Mouse (Mus musculus) limb, embryonic 15.5 days (tissue): ENCODE data around the gene Ralbp1. TPM values are rescaled to one million over a fixed set of nuclear protein-coding genes. Genes with fewer than 3 reads are reported as not detected.
A peak's percentile ranks its signal among the peaks of the same experiment; 100 is the strongest.

Experiments
- ATAC-seq: fragments of 200-750 bp; cut with Nextera tagmentation; 2 replicates; pipeline ENCODE4 v1.8.0; 2017; ENCODE audit warnings: low read depth, moderate TSS enrichment; ENCODE audit not compliant: insufficient number of reproducible peaks, low FRiP score, low TSS enrichment
- H3K27ac ChIP-seq: fragments of 300-500 bp; sonication (generic); 2 replicates; pipeline ENCODE4 v1.5.1; 2015; ENCODE audit warnings: moderate library complexity, mild to moderate bottlenecking, inconsistent platforms
- H3K27me3 ChIP-seq: fragments of 300-500 bp; sonication (generic); 2 replicates; pipeline ENCODE4 v1.6.1; 2015; ENCODE audit warnings: inconsistent platforms
- H3K36me3 ChIP-seq: fragments of 300-500 bp; sonication (generic); 2 replicates; pipeline ENCODE4 v1.6.1; 2015; ENCODE audit warnings: inconsistent platforms
- H3K4me1 ChIP-seq: fragments of 300-500 bp; sonication (generic); 2 replicates; pipeline ENCODE4 v1.6.1; 2015; ENCODE audit warnings: inconsistent platforms
- H3K4me2 ChIP-seq: fragments of 300-500 bp; sonication (generic); 2 replicates; pipeline ENCODE4 v1.6.1; 2015; ENCODE audit warnings: mild to moderate bottlenecking, inconsistent platforms
- H3K4me3 ChIP-seq: fragments of 300-500 bp; sonication (generic); 2 replicates; pipeline ENCODE4 v1.5.1; 2015; ENCODE audit warnings: mild to moderate bottlenecking, inconsistent platforms
- H3K9ac ChIP-seq: fragments of 300-500 bp; sonication (generic); 2 replicates; pipeline ENCODE4 v1.6.1; 2015; ENCODE audit warnings: inconsistent platforms
- H3K9me3 ChIP-seq: fragments of 300-500 bp; sonication (generic); 2 replicates; pipeline ENCODE4 v1.6.1; 2016; ENCODE audit warnings: inconsistent platforms
- WGBS: fragments of 180-500 bp; shearing (Covaris S2); methylation state at CpG from one replicate; pipeline ENCODE4 v1.1.7; 2015; 5-methylcytosine and 5-hydroxymethylcytosine counted together
- polyA plus RNA-seq: library from polyadenylated mRNA; unstranded; fragments of >200 nt; fragmentation: Nextera tagmentation; extraction: Ambion mirVana; gene quantifications from 2 replicates; pipeline ENCODE4 v1.2.1, GENCODE M21; 2015

Gene Ralbp1
- polyA plus RNA-seq, 1 experiment from 2014 or later = 182 TPM

- no peak for ATAC-seq
- H3K4me1 ChIP-seq = peaks cover 22% of the 10 kb centered on the region
- no peaks in the 10 kb centered on the region for H3K27me3 ChIP-seq
- peak overlapping the region; percentile 89 for H3K4me2 ChIP-seq
- peak overlapping the region; percentile 100 for H3K27ac ChIP-seq
- H3K36me3 ChIP-seq = no peaks in the 10 kb centered on the region
- WGBS = 38% methylated on average over 9 of the region's 9 CpGs
- H3K4me3 ChIP-seq = peak overlapping the region; percentile 97
- no peak overlapping the region for H3K9ac ChIP-seq
- H3K9me3 ChIP-seq = no peaks in the 10 kb centered on the region
Observed at GRCm38 (mm10) chr17:65886571-65886970, 973 bp upstream of the Ralbp1 start.

- H3K9me3 ChIP-seq = no peaks in the 10 kb centered on the region
- no peaks in the 10 kb centered on the region for H3K36me3 ChIP-seq
- H3K27ac ChIP-seq = peak overlapping the region; percentile 100
- H3K27me3 ChIP-seq = no peaks in the 10 kb centered on the region
- peak overlapping the region; percentile 87 for H3K9ac ChIP-seq
- H3K4me2 ChIP-seq = peak overlapping the region; percentile 89
- H3K4me3 ChIP-seq = peak overlapping the region; percentile 97
- under 1% methylated on average over 11 of the region's 11 CpGs for WGBS
- no peak for ATAC-seq
- H3K4me1 ChIP-seq = peaks cover 22% of the 10 kb centered on the region
Observed at GRCm38 (mm10) chr17:65885398-65885696, 251 bp downstream of the Ralbp1 start.

- Histone ChIP-seq H3K4me1 (peaks cover 22% of the 10 kb centered on the region), H3K27me3 (no peaks in the 10 kb centered on the region), H3K27ac (peak overlapping the region; percentile 100), H3K36me3 (no peaks in the 10 kb centered on the region), H3K4me3 (peak overlapping the region; percentile 97), H3K4me2 (peak overlapping the region; percentile 89), H3K9me3 (no peaks in the 10 kb centered on the region), H3K9ac (peak overlapping the region; percentile 87)
- under 1% methylated on average over 67 of the region's 67 CpGs for WGBS
- ATAC-seq = peak; percentile 98
Observed at GRCm38 (mm10) chr17:65884691-65885397, 754 bp downstream of the Ralbp1 start.

GRCm38 (mm10) chr17:65884061-65884669 lies 1.4 kb downstream of the Ralbp1 start:
- Histone ChIP-seq H3K4me3 (peak overlapping the region; percentile 97), H3K27me3 (no peaks in the 10 kb centered on the region), H3K9me3 (no peaks in the 10 kb centered on the region), H3K4me1 (peaks cover 22% of the 10 kb centered on the region), H3K4me2 (peak overlapping the region; percentile 89), H3K9ac (peak overlapping the region; percentile 87), H3K36me3 (no peaks in the 10 kb centered on the region), H3K27ac (peak overlapping the region; percentile 100)
- ATAC-seq = peak; percentile 11; the same call in 1 of the 2 replicates
- WGBS = under 1% methylated on average over 54 of the region's 56 CpGs

GRCm38 (mm10) chr17:65877026-65877425 lies 8.6 kb downstream of the Ralbp1 start:
- Histone ChIP-seq H3K9ac (no peak overlapping the region), H3K4me2 (no peak overlapping the region), H3K4me1 (peaks cover 21% of the 10 kb centered on the region), H3K27me3 (no peaks in the 10 kb centered on the region), H3K9me3 (no peaks in the 10 kb centered on the region), H3K27ac (no peak overlapping the region), H3K36me3 (no peaks in the 10 kb centered on the region), H3K4me3 (no peak overlapping the region)
- WGBS = 53% methylated on average over 6 of the region's 6 CpGs
- ATAC-seq = no peak

- Histone ChIP-seq H3K27me3 (no peaks in the 10 kb centered on the region), H3K4me3 (no peak overlapping the region), H3K27ac (no peak overlapping the region), H3K36me3 (no peaks in the 10 kb centered on the region), H3K4me1 (peaks cover 27% of the 10 kb centered on the region), H3K9ac (no peak overlapping the region), H3K9me3 (no peaks in the 10 kb centered on the region), H3K4me2 (no peak overlapping the region)
- ATAC-seq = no peak
- 90% methylated on average over 11 of the region's 11 CpGs for WGBS
Observed at GRCm38 (mm10) chr17:65873834-65874233, 11.8 kb downstream of the Ralbp1 start.

GRCm38 (mm10) chr17:65873156-65873555 lies 12.4 kb downstream of the Ralbp1 start:
- Histone ChIP-seq H3K36me3 (no peaks in the 10 kb centered on the region), H3K4me1 (peaks cover 27% of the 10 kb centered on the region), H3K27me3 (no peaks in the 10 kb centered on the region), H3K4me3 (no peak overlapping the region), H3K9me3 (no peaks in the 10 kb centered on the region), H3K4me2 (no peak overlapping the region), H3K9ac (no peak overlapping the region), H3K27ac (no peak overlapping the region)
- no peak for ATAC-seq
- WGBS = 62% methylated on average over 4 of the region's 4 CpGs

GRCm38 (mm10) chr17:65872652-65873051 lies 12.9 kb downstream of the Ralbp1 start:
- Histone ChIP-seq H3K27me3 (no peaks in the 10 kb centered on the region), H3K4me2 (no peak overlapping the region), H3K9ac (no peak overlapping the region), H3K27ac (no peak overlapping the region), H3K36me3 (0 out of 2 replicates have a peak, but pooled peaks cover 3% of the 10 kb centered on the region), H3K4me1 (peaks cover 27% of the 10 kb centered on the region), H3K4me3 (no peak overlapping the region), H3K9me3 (no peaks in the 10 kb centered on the region)
- 40% methylated on average over 6 of the region's 6 CpGs for WGBS
- ATAC-seq = no peak

GRCm38 (mm10) chr17:65872051-65872450 lies 13.5 kb downstream of the Ralbp1 start:
- H3K4me1 ChIP-seq = peaks cover 25% of the 10 kb centered on the region
- H3K27me3 ChIP-seq = no peaks in the 10 kb centered on the region
- no peak for ATAC-seq
- 43% methylated on average over 6 of the region's 6 CpGs for WGBS
- H3K4me3 ChIP-seq = no peak overlapping the region
- no peak overlapping the region for H3K9ac ChIP-seq
- H3K36me3 ChIP-seq = peaks cover 9% of the 10 kb centered on the region
- H3K9me3 ChIP-seq = no peaks in the 10 kb centered on the region
- H3K27ac ChIP-seq = peak overlapping the region; percentile 65
- H3K4me2 ChIP-seq = no peak overlapping the region

- Histone ChIP-seq H3K27ac (peak overlapping the region; percentile 65), H3K4me2 (no peak overlapping the region), H3K9me3 (no peaks in the 10 kb centered on the region), H3K9ac (no peak overlapping the region), H3K36me3 (peaks cover 13% of the 10 kb centered on the region), H3K27me3 (no peaks in the 10 kb centered on the region), H3K4me1 (peaks cover 21% of the 10 kb centered on the region), H3K4me3 (no peak overlapping the region)
- WGBS = 17% methylated on average over 5 of the region's 5 CpGs
- no peak for ATAC-seq
Observed at GRCm38 (mm10) chr17:65871641-65872041, 14.0 kb downstream of the Ralbp1 start.

- Histone ChIP-seq H3K36me3 (peaks cover 21% of the 10 kb centered on the region), H3K9ac (no peak overlapping the region), H3K4me2 (no peak overlapping the region), H3K4me1 (peaks cover 21% of the 10 kb centered on the region), H3K9me3 (no peaks in the 10 kb centered on the region), H3K27ac (no peak overlapping the region), H3K4me3 (no peak overlapping the region), H3K27me3 (no peaks in the 10 kb centered on the region)
- 40% methylated on average over 4 of the region's 4 CpGs for WGBS
- no peak for ATAC-seq
Observed at GRCm38 (mm10) chr17:65870146-65870545, 15.5 kb downstream of the Ralbp1 start.

- no peak for ATAC-seq
Observed at GRCm38 (mm10) chr17:65869720-65870119, 15.9 kb downstream of the Ralbp1 start.

More at GRCm38 (mm10) chr17:65869720-65870119, 15.9 kb downstream of the Ralbp1 start:
- Histone ChIP-seq H3K27ac (no peak overlapping the region), H3K9me3 (no peaks in the 10 kb centered on the region), H3K4me1 (peaks cover 21% of the 10 kb centered on the region), H3K4me2 (no peak overlapping the region), H3K9ac (no peak overlapping the region), H3K36me3 (peaks cover 23% of the 10 kb centered on the region), H3K27me3 (no peaks in the 10 kb centered on the region), H3K4me3 (no peak overlapping the region)
- 85% methylated on average over 10 of the region's 10 CpGs for WGBS
